9 mouse cellular contexts compared by ENCODE assay signal in the genomic region with DNA sequence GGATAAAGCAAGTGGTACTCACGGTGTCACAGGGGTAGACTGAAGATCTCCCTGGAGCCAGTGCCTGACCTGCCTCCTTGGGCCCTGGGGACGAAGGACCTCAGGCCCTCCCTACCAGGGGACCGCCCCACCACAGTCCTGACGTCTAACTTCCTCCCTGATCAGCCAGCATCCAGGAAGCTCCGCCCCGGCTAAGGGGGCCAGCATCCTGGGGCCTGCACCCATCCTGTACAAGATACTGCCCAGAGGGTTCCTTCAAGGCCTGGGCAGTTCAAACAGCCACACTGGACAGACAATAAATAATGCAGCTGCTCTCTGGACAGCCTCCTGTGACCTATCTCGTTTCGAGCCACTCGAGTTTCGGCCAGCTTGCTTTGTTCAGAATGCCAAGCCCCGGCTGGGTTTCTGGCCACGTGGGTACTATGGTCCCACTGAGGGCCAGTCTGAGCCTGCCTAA.
DNase-seq lines count a peak whose midpoint lies in the region; ATAC-seq and TF ChIP-seq lines count a peak whose summit lies in the region.
"Had no signal": no experiment of that assay in that cellular context is flagged by ENCODE, and none has a peak within 500 bp of the region (broad histone marks: within the 10 kb centered on the region; RNA-seq: fewer than 3 reads in every experiment).

No protein-coding gene starts in this region.

- H3K27me3 ChIP-seq in kidney, adult 2 months (replicated peaks; ENCODE audit: control insufficient read depth, insufficient read depth, low read length), result no peaks in the 10 kb centered on the region
- H3K27me3 ChIP-seq in liver, embryonic 14.5 days (ENCODE audit: control insufficient read depth, insufficient read depth, low read length), result no peaks in the 10 kb centered on the region
- H3K27me3 ChIP-seq in midbrain, embryonic 15.5 days (replicated peaks), result no peaks in the 10 kb centered on the region
- H3K27me3 ChIP-seq: hindbrain, embryonic 15.5 days had no signal

- no peak for ATAC-seq in liver, embryonic 14.5 days (ENCODE audit: insufficient read depth)
- no peak for ATAC-seq in midbrain, embryonic 15.5 days (replicated peaks)

- no peak for TF ChIP-seq EP300 in liver, embryonic 14.5 days (IDR thresholded peaks at IDR 0.05; ENCODE audit: low read depth)

- 61% methylated on average over 12 of the region's 12 CpGs for WGBS in kidney, adult 2 months
- WGBS in liver, embryonic 14.5 days (ENCODE audit: insufficient replicate concordance), result 36% methylated on average over 12 of the region's 12 CpGs
- WGBS in midbrain, embryonic 15.5 days, result 65% methylated on average over 12 of the region's 12 CpGs

- H3K9me3 ChIP-seq in liver, embryonic 14.5 days (ENCODE audit: control insufficient read depth, low read length), result no peaks in the 10 kb centered on the region
- no peaks in the 10 kb centered on the region for H3K9me3 ChIP-seq in midbrain, embryonic 15.5 days
- H3K9me3 ChIP-seq: hindbrain, embryonic 15.5 days had no signal

- H3K36me3 ChIP-seq in kidney, adult 2 months (ENCODE audit: control insufficient read depth, insufficient read depth, low read length), result no peaks in the 10 kb centered on the region
- no peaks in the 10 kb centered on the region for H3K36me3 ChIP-seq in liver, embryonic 14.5 days (replicated peaks; ENCODE audit: control insufficient read depth, insufficient read depth, low read depth)
- H3K36me3 ChIP-seq in midbrain, embryonic 15.5 days (replicated peaks), result no peaks in the 10 kb centered on the region
- H3K36me3 ChIP-seq: hindbrain, embryonic 15.5 days had no signal

- no peaks in the 10 kb centered on the region for H3K4me1 ChIP-seq in kidney, adult 2 months (ENCODE audit: control insufficient read depth, insufficient read depth, low read length)
- peaks cover under 1 to 8% of the 10 kb centered on the region in 2 experiments; a peak in 3 of 4 replicates for H3K4me1 ChIP-seq in liver, embryonic 14.5 days (replicated peaks; ENCODE audit: control insufficient read depth in 2 of 2, insufficient read depth in 2 of 2, low read length in 1 of 2)
- peaks cover 17% of the 10 kb centered on the region; the same call in 1 of the 2 replicates for H3K4me1 ChIP-seq in midbrain, embryonic 15.5 days

- no peak overlapping the region for H3K4me3 ChIP-seq in kidney, adult 2 months (ENCODE audit: insufficient read depth, low read depth, low read length)
- H3K4me3 ChIP-seq in liver, embryonic 14.5 days (ENCODE audit: insufficient read depth in 1 of 2, low read depth in 2 of 2, low read length in 2 of 2), result 0 out of 4 replicates have a peak overlapping the region, but pooled peaks of 1 of the 2 experiments have one; percentile 0
- H3K4me3 ChIP-seq in midbrain, embryonic 15.5 days, result no peak overlapping the region
- H3K4me3 ChIP-seq: hindbrain, embryonic 15.5 days had no signal

- TF ChIP-seq POLR2A in kidney, adult 2 months (IDR thresholded peaks at IDR 0.05; ENCODE audit: low read depth, low read length), result no peak

- TF ChIP-seq CTCF in kidney, adult 2 months (conservative IDR thresholded peaks at IDR 0.05; ENCODE audit: insufficient read depth, insufficient read length, low read depth, low read length), result no peak
- TF ChIP-seq CTCF in liver, embryonic 14.5 days (IDR thresholded peaks at IDR 0.05; ENCODE audit: low read depth), result no peak

- DNase-seq in kidney, adult 2 months, result peak; percentile 46
- no peak for DNase-seq in kidney, adult 11 months
- peak; percentile 60 for DNase-seq in heart, adult 8-10 months (ENCODE audit: low spot score)
- no peak for DNase-seq in liver, embryonic 14.5 days (ENCODE audit: low read depth in 3 of 3, low spot score in 3 of 3)
- DNase-seq in spleen, postnatal 4 days (ENCODE audit: low spot score in 2 of 2), result peak; percentile 67 to 79
- DNase-seq in c-Kit-positive CD71-positive TER-119-positive erythroid progenitor cells, embryonic 14.5 days (ENCODE audit: low spot score), result no peak
- DNase-seq in right cerebral cortex, postnatal 14 days, result no peak

- H3K27ac ChIP-seq in kidney, adult 2 months (ENCODE audit: insufficient read depth, low read depth, low read length), result no peak overlapping the region
- no peak overlapping the region for H3K27ac ChIP-seq in liver, embryonic 14.5 days
- no peak overlapping the region for H3K27ac ChIP-seq in midbrain, embryonic 15.5 days
- H3K27ac ChIP-seq: hindbrain, embryonic 15.5 days had no signal

- H3K4me2 ChIP-seq in liver, embryonic 14.5 days (ENCODE audit: low read depth), result peak overlapping the region; percentile 5; the same call in 1 of the 2 replicates
- H3K4me2 ChIP-seq in midbrain, embryonic 15.5 days, result no peak overlapping the region
- H3K4me2 ChIP-seq: hindbrain, embryonic 15.5 days had no signal

- H3K9ac ChIP-seq in liver, embryonic 14.5 days (replicated peaks), result no peak overlapping the region
- H3K9ac ChIP-seq in midbrain, embryonic 15.5 days, result no peak overlapping the region
- H3K9ac ChIP-seq: hindbrain, embryonic 15.5 days had no signal

Comparison
In these comparisons a context has a peak if more than half of its experiments do, and no peak if none do; other contexts are left out.
1. DNase-seq: peak in kidney, adult 2 months (single experiment), heart, adult 8-10 months (single experiment) and spleen, postnatal 4 days (2 of 2); none in kidney, adult 11 months (single experiment), liver, embryonic 14.5 days (0 of 3), c-Kit-positive CD71-positive TER-119-positive erythroid progenitor cells, embryonic 14.5 days (single experiment) and right cerebral cortex, postnatal 14 days (single experiment).